Mouse (Mus musculus) midbrain, embryonic 13.5 days (tissue): ENCODE results near the gene Phf2. TPM values are rescaled to one million over a fixed set of nuclear protein-coding genes. Genes with fewer than 3 reads are reported as not detected.

Experiments used
- ATAC-seq: fragments of 200-750 bp; cut with Nextera tagmentation; 2 replicates; pipeline ENCODE4 v1.8.0; 2017; ENCODE audit warnings: mild to moderate bottlenecking, moderate TSS enrichment, moderate library complexity
- H3K27ac ChIP-seq: fragments of 300-500 bp; sonication (generic); 2 replicates; pipeline ENCODE4 v1.5.1; 2015; ENCODE audit warnings: inconsistent platforms, mild to moderate bottlenecking, moderate library complexity
- H3K27me3 ChIP-seq: fragments of 300-500 bp; sonication (generic); 2 replicates; pipeline ENCODE4 v1.6.1; 2015; ENCODE audit warnings: mild to moderate bottlenecking, inconsistent platforms
- H3K36me3 ChIP-seq: fragments of 300-500 bp; sonication (generic); 2 replicates; pipeline ENCODE4 v1.6.1; 2015; ENCODE audit warnings: mild to moderate bottlenecking, inconsistent platforms
- H3K4me1 ChIP-seq: fragments of 300-500 bp; sonication (generic); replicated peaks from 2 replicates; pipeline ENCODE4 v1.6.1; 2015; ENCODE audit warnings: inconsistent platforms
- H3K4me2 ChIP-seq: fragments of 300-500 bp; sonication (generic); replicated peaks from 2 replicates; pipeline ENCODE4 v1.6.1; 2015; ENCODE audit warnings: moderate library complexity, mild to moderate bottlenecking, inconsistent platforms
- H3K4me3 ChIP-seq: fragments of 300-500 bp; sonication (generic); replicated peaks from 2 replicates; pipeline ENCODE4 v1.5.1; 2015; ENCODE audit warnings: mild to moderate bottlenecking, inconsistent platforms
- H3K9ac ChIP-seq: fragments of 300-500 bp; sonication (generic); replicated peaks from 2 replicates; pipeline ENCODE4 v1.6.1; 2015; ENCODE audit warnings: mild to moderate bottlenecking, inconsistent platforms
- H3K9me3 ChIP-seq: fragments of 300-500 bp; sonication (generic); 2 replicates; pipeline ENCODE4 v1.6.1; 2016; ENCODE audit warnings: mild to moderate bottlenecking, inconsistent platforms
- WGBS: fragments of 180-500 bp; shearing (Covaris S2); methylation state at CpG from one replicate; pipeline ENCODE4 v1.1.7; 2015; 5-methylcytosine and 5-hydroxymethylcytosine counted together
- polyA plus RNA-seq: library from polyadenylated mRNA; unstranded; fragments of >200 nt; fragmentation: Nextera tagmentation; extraction: Ambion mirVana; gene quantifications from 2 replicates; pipeline ENCODE4 v1.2.1, GENCODE M21; 2015

The Phf2 gene
- polyA plus RNA-seq, 1 experiment from 2014 or later = 12.0 TPM

GRCm38 (mm10) chr13:48853475-48853874, 17.4 kb downstream of the Phf2 start:
- whole genome bisulfite sequencing = 9% methylated on average over 2 of the region's 2 CpGs
- ATAC-seq = no peak
- Histone ChIP-seq H3K9ac (no peak overlapping the region), H3K27me3 (no peaks in the 10 kb centered on the region), H3K4me3 (no peak overlapping the region), H3K4me2 (0 out of 2 replicates have a peak overlapping the region, but pooled peaks have one; percentile 3), H3K4me1 (peaks cover 91% of the 10 kb centered on the region), H3K36me3 (peaks cover 2% of the 10 kb centered on the region; the same call in 1 of the 2 replicates), H3K27ac (peak overlapping the region; percentile 77), H3K9me3 (no peaks in the 10 kb centered on the region)

- no peak for ATAC-seq
- no peak overlapping the region for H3K4me2 ChIP-seq
- H3K4me1 ChIP-seq = peaks cover 90% of the 10 kb centered on the region
- no peaks in the 10 kb centered on the region for H3K27me3 ChIP-seq
- no peak overlapping the region for H3K4me3 ChIP-seq
- no peak overlapping the region for H3K9ac ChIP-seq
- H3K9me3 ChIP-seq = no peaks in the 10 kb centered on the region
- H3K27ac ChIP-seq = 0 out of 2 replicates have a peak overlapping the region, but pooled peaks have one; percentile 16
- peaks cover 5% of the 10 kb centered on the region; the same call in 1 of the 2 replicates for H3K36me3 ChIP-seq
- 73% methylated on average over 3 of the region's 3 CpGs for WGBS
These were observed 18.1 kb downstream of the Phf2 start for GRCm38 (mm10) chr13:48852859-48853258.

GRCm38 (mm10) chr13:48851719-48852118, 19.2 kb downstream of the Phf2 start:
- WGBS = 91% methylated on average over 5 of the region's 5 CpGs
- Histone ChIP-seq H3K9ac (no peak overlapping the region), H3K4me3 (no peak overlapping the region), H3K27ac (no peak overlapping the region), H3K36me3 (peaks cover 5% of the 10 kb centered on the region; the same call in 1 of the 2 replicates), H3K4me2 (no peak overlapping the region), H3K9me3 (no peaks in the 10 kb centered on the region), H3K27me3 (no peaks in the 10 kb centered on the region), H3K4me1 (peaks cover 79% of the 10 kb centered on the region)
- no peak for ATAC-seq

- no peaks in the 10 kb centered on the region for H3K27me3 ChIP-seq
- 73% methylated on average over 8 of the region's 8 CpGs for WGBS
- no peak overlapping the region for H3K4me3 ChIP-seq
- H3K36me3 ChIP-seq = peaks cover 5% of the 10 kb centered on the region; the same call in 1 of the 2 replicates
- H3K4me2 ChIP-seq = no peak overlapping the region
- H3K9ac ChIP-seq = no peak overlapping the region
- no peak for ATAC-seq
- H3K27ac ChIP-seq = peak overlapping the region; percentile 21; the same call in 1 of the 2 replicates
- H3K9me3 ChIP-seq = no peaks in the 10 kb centered on the region
- peaks cover 69% of the 10 kb centered on the region for H3K4me1 ChIP-seq
These were observed 20.1 kb downstream of the Phf2 start for GRCm38 (mm10) chr13:48850771-48851170.

- peaks cover 65% of the 10 kb centered on the region for H3K4me1 ChIP-seq
These were observed 20.6 kb downstream of the Phf2 start for GRCm38 (mm10) chr13:48850326-48850725.

GRCm38 (mm10) chr13:48849155-48849554, 21.8 kb downstream of the Phf2 start:
- Histone ChIP-seq H3K9me3 (no peaks in the 10 kb centered on the region), H3K4me1 (peaks cover 53% of the 10 kb centered on the region), H3K27ac (peak overlapping the region; percentile 44; the same call in 1 of the 2 replicates), H3K4me2 (no peak overlapping the region), H3K4me3 (no peak overlapping the region), H3K9ac (peak overlapping the region; percentile 32; the same call in 1 of the 2 replicates), H3K27me3 (no peaks in the 10 kb centered on the region), H3K36me3 (peaks cover 5% of the 10 kb centered on the region; the same call in 1 of the 2 replicates)
- 45% methylated on average over 3 of the region's 3 CpGs for WGBS
- no peak for ATAC-seq

More at GRCm38 (mm10) chr13:48850326-48850725, 20.6 kb downstream of the Phf2 start:
- Histone ChIP-seq H3K4me2 (no peak overlapping the region), H3K27ac (0 out of 2 replicates have a peak overlapping the region, but pooled peaks have one; percentile 5), H3K36me3 (peaks cover 5% of the 10 kb centered on the region; the same call in 1 of the 2 replicates), H3K4me3 (no peak overlapping the region), H3K9me3 (no peaks in the 10 kb centered on the region), H3K9ac (no peak overlapping the region), H3K27me3 (no peaks in the 10 kb centered on the region)
- ATAC-seq = no peak
- WGBS = 88% methylated on average over 2 of the region's 2 CpGs

GRCm38 (mm10) chr13:48845308-48845707, 25.6 kb downstream of the Phf2 start:
- H3K9me3 ChIP-seq = no peaks in the 10 kb centered on the region
- no peak overlapping the region for H3K4me2 ChIP-seq
- no peak for ATAC-seq
- 88% methylated on average over 4 of the region's 4 CpGs for WGBS
- H3K9ac ChIP-seq = no peak overlapping the region
- no peak overlapping the region for H3K4me3 ChIP-seq
- no peaks in the 10 kb centered on the region for H3K27me3 ChIP-seq
- peaks cover 5% of the 10 kb centered on the region; the same call in 1 of the 2 replicates for H3K36me3 ChIP-seq
- H3K27ac ChIP-seq = no peak overlapping the region
- peaks cover 19% of the 10 kb centered on the region for H3K4me1 ChIP-seq

GRCm38 (mm10) chr13:48843530-48843929, 27.4 kb downstream of the Phf2 start:
- Histone ChIP-seq H3K36me3 (peaks cover 4% of the 10 kb centered on the region; the same call in 1 of the 2 replicates), H3K4me3 (no peak overlapping the region), H3K27ac (no peak overlapping the region), H3K4me1 (peaks cover 10% of the 10 kb centered on the region), H3K27me3 (no peaks in the 10 kb centered on the region), H3K9ac (no peak overlapping the region), H3K9me3 (no peaks in the 10 kb centered on the region), H3K4me2 (no peak overlapping the region)
- ATAC-seq = no peak
- 91% methylated on average over 1 of the region's 1 CpGs for WGBS

- Histone ChIP-seq H3K27me3 (no peaks in the 10 kb centered on the region), H3K4me2 (no peak overlapping the region), H3K36me3 (no peaks in the 10 kb centered on the region), H3K9ac (no peak overlapping the region), H3K9me3 (no peaks in the 10 kb centered on the region), H3K4me3 (no peak overlapping the region), H3K27ac (no peak overlapping the region), H3K4me1 (peaks cover 4% of the 10 kb centered on the region; the same call in 1 of the 2 replicates)
- 68% methylated on average over 5 of the region's 5 CpGs for WGBS
- ATAC-seq = no peak; the same call in 1 of the 2 replicates
These were observed 28.9 kb downstream of the Phf2 start for GRCm38 (mm10) chr13:48841905-48842592.

- 95% methylated on average over 2 of the region's 2 CpGs for WGBS
- no peak overlapping the region for H3K9ac ChIP-seq
- no peaks in the 10 kb centered on the region for H3K27me3 ChIP-seq
- H3K4me3 ChIP-seq = no peak overlapping the region
- H3K4me2 ChIP-seq = no peak overlapping the region
- no peaks in the 10 kb centered on the region for H3K9me3 ChIP-seq
- H3K27ac ChIP-seq = no peak overlapping the region
- peaks cover 11% of the 10 kb centered on the region; the same call in 1 of the 2 replicates for H3K36me3 ChIP-seq
- peaks cover 9% of the 10 kb centered on the region; the same call in 1 of the 2 replicates for H3K4me1 ChIP-seq
- ATAC-seq = no peak
These were observed 32.6 kb downstream of the Phf2 start for GRCm38 (mm10) chr13:48838284-48838683.

- H3K4me3 ChIP-seq = no peak overlapping the region
- no peaks in the 10 kb centered on the region for H3K27me3 ChIP-seq
- peaks cover 9% of the 10 kb centered on the region; the same call in 1 of the 2 replicates for H3K4me1 ChIP-seq
- H3K9me3 ChIP-seq = no peaks in the 10 kb centered on the region
- ATAC-seq = no peak
- 91% methylated on average over 6 of the region's 6 CpGs for WGBS
- H3K36me3 ChIP-seq = peaks cover 14% of the 10 kb centered on the region
- no peak overlapping the region for H3K4me2 ChIP-seq
- no peak overlapping the region for H3K9ac ChIP-seq
- H3K27ac ChIP-seq = no peak overlapping the region
These were observed 33.4 kb downstream of the Phf2 start for GRCm38 (mm10) chr13:48837537-48837936.

- Histone ChIP-seq H3K4me1 (peaks cover under 1% of the 10 kb centered on the region; the same call in 1 of the 2 replicates), H3K27ac (peak overlapping the region; percentile 41; the same call in 1 of the 2 replicates), H3K4me2 (no peak overlapping the region), H3K36me3 (peaks cover 64% of the 10 kb centered on the region), H3K9me3 (no peaks in the 10 kb centered on the region), H3K4me3 (no peak overlapping the region), H3K9ac (no peak overlapping the region), H3K27me3 (no peaks in the 10 kb centered on the region)
- ATAC-seq = peak; percentile 61
- WGBS = 75% methylated on average over 14 of the region's 14 CpGs
These were observed 40.2 kb downstream of the Phf2 start for GRCm38 (mm10) chr13:48830528-48831250.
